Mouse (Mus musculus) midbrain, embryonic 13.5 days (tissue): Measurements from ENCODE around the gene Lrg1. TPM values are rescaled to one million over a fixed set of nuclear protein-coding genes. Genes with fewer than 3 reads are reported as not detected.
A peak's percentile ranks its signal among the peaks of the same experiment; 100 is the strongest.

Source experiments
- ATAC-seq: fragments of 200-750 bp; cut with Nextera tagmentation; 2 replicates; pipeline ENCODE4 v1.8.0; 2017; ENCODE audit warnings: mild to moderate bottlenecking, moderate TSS enrichment, moderate library complexity
- H3K27ac ChIP-seq: fragments of 300-500 bp; sonication (generic); 2 replicates; pipeline ENCODE4 v1.5.1; 2015; ENCODE audit warnings: inconsistent platforms, mild to moderate bottlenecking, moderate library complexity
- H3K27me3 ChIP-seq: fragments of 300-500 bp; sonication (generic); 2 replicates; pipeline ENCODE4 v1.6.1; 2015; ENCODE audit warnings: mild to moderate bottlenecking, inconsistent platforms
- H3K36me3 ChIP-seq: fragments of 300-500 bp; sonication (generic); 2 replicates; pipeline ENCODE4 v1.6.1; 2015; ENCODE audit warnings: mild to moderate bottlenecking, inconsistent platforms
- H3K4me1 ChIP-seq: fragments of 300-500 bp; sonication (generic); replicated peaks from 2 replicates; pipeline ENCODE4 v1.6.1; 2015; ENCODE audit warnings: inconsistent platforms
- H3K4me2 ChIP-seq: fragments of 300-500 bp; sonication (generic); replicated peaks from 2 replicates; pipeline ENCODE4 v1.6.1; 2015; ENCODE audit warnings: moderate library complexity, mild to moderate bottlenecking, inconsistent platforms
- H3K4me3 ChIP-seq: fragments of 300-500 bp; sonication (generic); replicated peaks from 2 replicates; pipeline ENCODE4 v1.5.1; 2015; ENCODE audit warnings: mild to moderate bottlenecking, inconsistent platforms
- H3K9ac ChIP-seq: fragments of 300-500 bp; sonication (generic); replicated peaks from 2 replicates; pipeline ENCODE4 v1.6.1; 2015; ENCODE audit warnings: mild to moderate bottlenecking, inconsistent platforms
- H3K9me3 ChIP-seq: fragments of 300-500 bp; sonication (generic); 2 replicates; pipeline ENCODE4 v1.6.1; 2016; ENCODE audit warnings: mild to moderate bottlenecking, inconsistent platforms
- WGBS: fragments of 180-500 bp; shearing (Covaris S2); methylation state at CpG from one replicate; pipeline ENCODE4 v1.1.7; 2015; 5-methylcytosine and 5-hydroxymethylcytosine counted together
- polyA plus RNA-seq: library from polyadenylated mRNA; unstranded; fragments of >200 nt; fragmentation: Nextera tagmentation; extraction: Ambion mirVana; gene quantifications from 2 replicates; pipeline ENCODE4 v1.2.1, GENCODE M21; 2015

Gene Lrg1
- polyA plus RNA-seq, 1 experiment from 2014 or later: 0.15 TPM

GRCm38 (mm10) chr17:56119981-56120880 lies 1.6 kb downstream of the Lrg1 start:
- Histone ChIP-seq H3K4me1 (peaks cover 26% of the 10 kb centered on the region), H3K27ac (no peak overlapping the region), H3K4me2 (no peak overlapping the region), H3K9me3 (peaks cover 16% of the 10 kb centered on the region), H3K27me3 (peaks cover 88% of the 10 kb centered on the region), H3K9ac (no peak overlapping the region), H3K4me3 (no peak overlapping the region), H3K36me3 (peaks cover 28% of the 10 kb centered on the region)
- ATAC-seq: no peak
- 10% methylated on average over 66 of the region's 66 CpGs for WGBS

- Histone ChIP-seq H3K36me3 (peaks cover 23% of the 10 kb centered on the region), H3K27me3 (peaks cover 82% of the 10 kb centered on the region), H3K4me3 (no peak overlapping the region), H3K27ac (no peak overlapping the region), H3K4me2 (no peak overlapping the region), H3K9ac (no peak overlapping the region), H3K4me1 (peaks cover 22% of the 10 kb centered on the region), H3K9me3 (peaks cover 16% of the 10 kb centered on the region)
- ATAC-seq: no peak
- WGBS: 51% methylated on average over 12 of the region's 12 CpGs
Observed at GRCm38 (mm10) chr17:56119431-56119830, 2.4 kb downstream of the Lrg1 start.

DNA sequence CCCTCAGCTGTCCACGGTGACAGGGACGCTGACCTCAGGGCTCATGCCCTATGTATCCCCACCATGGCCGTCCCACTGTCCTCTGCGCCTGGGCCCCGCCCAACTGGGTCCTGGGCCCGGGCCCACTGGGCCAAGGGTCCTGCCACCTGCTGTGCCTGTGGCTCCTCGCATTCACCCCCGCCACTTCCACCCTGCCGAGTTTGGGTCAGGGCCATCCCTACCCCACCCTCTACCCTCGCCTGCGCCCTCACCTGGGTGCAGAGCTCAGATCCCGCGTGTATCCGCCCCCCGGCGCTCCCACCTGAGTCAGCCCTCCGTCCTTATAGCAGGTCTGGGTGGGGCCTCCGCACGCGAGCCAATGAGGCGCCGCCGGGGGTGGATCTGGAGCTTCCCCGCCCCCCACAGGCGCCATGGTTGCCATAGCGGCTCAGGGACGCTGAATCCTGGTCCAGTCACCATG lies 4.5 kb downstream of the Lrg1 start, which contains the start of gene Plin5:
Gene Plin5, minus strand, starts transcription at position 346 of the 460 bp plus-strand sequence.
- ATAC-seq: peak; percentile 40
- peaks cover 61% of the 10 kb centered on the region for H3K27me3 ChIP-seq

GRCm38 (mm10) chr17:56116193-56116592 lies 5.6 kb downstream of the Lrg1 start:
- Histone ChIP-seq H3K4me1 (peaks cover 16% of the 10 kb centered on the region), H3K36me3 (no peaks in the 10 kb centered on the region), H3K9me3 (no peaks in the 10 kb centered on the region), H3K9ac (no peak overlapping the region), H3K4me2 (no peak overlapping the region), H3K4me3 (no peak overlapping the region), H3K27me3 (peaks cover 50% of the 10 kb centered on the region), H3K27ac (no peak overlapping the region)
- 74% methylated on average over 10 of the region's 10 CpGs for WGBS
- no peak for ATAC-seq

More for the DNA sequence above, 4.5 kb downstream of the Lrg1 start, which contains the start of gene Plin5:
- peaks cover 2% of the 10 kb centered on the region; the same call in 1 of the 2 replicates for H3K36me3 ChIP-seq
- peak within 1 kb of the TSS; percentile 51 for H3K4me2 ChIP-seq
- H3K27ac ChIP-seq: no peak within 1 kb of the TSS
- H3K4me3 ChIP-seq: peak within 1 kb of the TSS; percentile 26
- H3K4me1 ChIP-seq: peaks cover 16% of the 10 kb centered on the region
- WGBS: under 1% methylated on average over 27 of the region's 27 CpGs
- peak within 1 kb of the TSS; percentile 49; the same call in 1 of the 2 replicates for H3K9ac ChIP-seq
- peaks cover 4% of the 10 kb centered on the region for H3K9me3 ChIP-seq

- ATAC-seq: no peak
- Histone ChIP-seq H3K4me2 (no peak overlapping the region), H3K36me3 (0 out of 2 replicates have a peak, but pooled peaks cover 1% of the 10 kb centered on the region), H3K4me3 (no peak overlapping the region), H3K9me3 (no peaks in the 10 kb centered on the region), H3K4me1 (peaks cover 7% of the 10 kb centered on the region), H3K27me3 (peaks cover 17% of the 10 kb centered on the region), H3K27ac (no peak overlapping the region), H3K9ac (no peak overlapping the region)
- 81% methylated on average over 3 of the region's 3 CpGs for WGBS
Observed at GRCm38 (mm10) chr17:56112743-56113142, 9.1 kb downstream of the Lrg1 start.

DNA sequence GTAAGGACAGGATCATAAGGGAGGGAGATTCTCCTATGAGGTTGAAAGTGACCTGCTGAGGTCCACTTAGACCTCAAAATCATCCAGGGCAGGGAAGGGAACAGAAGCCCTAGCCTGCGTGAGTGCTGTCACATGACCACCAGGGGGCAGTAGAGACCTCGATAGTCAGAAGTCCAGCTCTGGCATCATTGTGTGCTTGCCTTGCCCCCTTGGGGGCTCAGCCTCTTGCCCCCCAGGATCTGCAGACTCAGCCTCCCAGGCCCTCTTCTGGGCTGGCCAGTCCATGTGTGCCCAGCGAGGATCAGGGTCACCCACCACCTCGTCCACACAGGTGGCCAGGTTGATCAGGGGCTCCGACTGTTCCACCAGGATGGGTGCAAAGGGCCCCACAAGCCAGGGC lies 9.9 kb downstream of the Lrg1 start:
- 45% methylated on average over 5 of the region's 5 CpGs for WGBS
- peak; percentile 41 for ATAC-seq
- Histone ChIP-seq H3K4me3 (no peak overlapping the region), H3K36me3 (0 out of 2 replicates have a peak, but pooled peaks cover 4% of the 10 kb centered on the region), H3K4me1 (peaks cover under 1% of the 10 kb centered on the region; the same call in 1 of the 2 replicates), H3K9me3 (no peaks in the 10 kb centered on the region), H3K27me3 (peaks cover 10% of the 10 kb centered on the region), H3K4me2 (no peak overlapping the region), H3K27ac (no peak overlapping the region), H3K9ac (no peak overlapping the region)

DNA sequence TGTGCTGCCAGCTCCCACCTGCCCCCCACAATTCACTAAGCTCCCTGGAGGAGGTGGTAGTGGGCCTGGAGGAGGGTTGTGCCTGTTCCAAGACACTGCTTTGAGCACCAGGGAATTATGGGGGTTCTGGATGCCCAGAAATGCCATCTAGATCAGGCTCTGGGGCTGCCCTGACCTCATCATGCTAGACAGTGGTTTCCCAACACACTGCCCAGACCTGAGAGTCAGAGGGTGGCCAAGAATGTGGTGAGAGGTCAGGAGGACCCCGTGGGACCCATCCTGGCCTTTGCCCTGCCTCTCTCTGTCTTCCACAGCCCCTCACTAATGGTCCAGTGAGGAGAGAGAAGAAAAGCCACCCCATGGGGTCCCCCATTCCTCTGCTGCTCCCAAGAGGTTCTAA lies 10.8 kb downstream of the Lrg1 start:
- Histone ChIP-seq H3K4me1 (no peaks in the 10 kb centered on the region), H3K36me3 (0 out of 2 replicates have a peak, but pooled peaks cover 4% of the 10 kb centered on the region), H3K9me3 (no peaks in the 10 kb centered on the region), H3K4me2 (no peak overlapping the region), H3K27me3 (peaks cover 2% of the 10 kb centered on the region; the same call in 1 of the 2 replicates), H3K9ac (no peak overlapping the region; the same call in 1 of the 2 replicates), H3K27ac (no peak overlapping the region), H3K4me3 (no peak overlapping the region)
- no peak for ATAC-seq
- 64% methylated on average over 1 of the region's 1 CpGs for WGBS

GRCm38 (mm10) chr17:56110571-56110970 lies 11.2 kb downstream of the Lrg1 start:
- Histone ChIP-seq H3K4me2 (no peak overlapping the region), H3K36me3 (0 out of 2 replicates have a peak, but pooled peaks cover 4% of the 10 kb centered on the region), H3K27me3 (no peaks in the 10 kb centered on the region), H3K4me1 (no peaks in the 10 kb centered on the region), H3K27ac (no peak overlapping the region), H3K9ac (no peak overlapping the region), H3K4me3 (no peak overlapping the region), H3K9me3 (no peaks in the 10 kb centered on the region)
- 61% methylated on average over 4 of the region's 4 CpGs for WGBS
- no peak for ATAC-seq

DNA sequence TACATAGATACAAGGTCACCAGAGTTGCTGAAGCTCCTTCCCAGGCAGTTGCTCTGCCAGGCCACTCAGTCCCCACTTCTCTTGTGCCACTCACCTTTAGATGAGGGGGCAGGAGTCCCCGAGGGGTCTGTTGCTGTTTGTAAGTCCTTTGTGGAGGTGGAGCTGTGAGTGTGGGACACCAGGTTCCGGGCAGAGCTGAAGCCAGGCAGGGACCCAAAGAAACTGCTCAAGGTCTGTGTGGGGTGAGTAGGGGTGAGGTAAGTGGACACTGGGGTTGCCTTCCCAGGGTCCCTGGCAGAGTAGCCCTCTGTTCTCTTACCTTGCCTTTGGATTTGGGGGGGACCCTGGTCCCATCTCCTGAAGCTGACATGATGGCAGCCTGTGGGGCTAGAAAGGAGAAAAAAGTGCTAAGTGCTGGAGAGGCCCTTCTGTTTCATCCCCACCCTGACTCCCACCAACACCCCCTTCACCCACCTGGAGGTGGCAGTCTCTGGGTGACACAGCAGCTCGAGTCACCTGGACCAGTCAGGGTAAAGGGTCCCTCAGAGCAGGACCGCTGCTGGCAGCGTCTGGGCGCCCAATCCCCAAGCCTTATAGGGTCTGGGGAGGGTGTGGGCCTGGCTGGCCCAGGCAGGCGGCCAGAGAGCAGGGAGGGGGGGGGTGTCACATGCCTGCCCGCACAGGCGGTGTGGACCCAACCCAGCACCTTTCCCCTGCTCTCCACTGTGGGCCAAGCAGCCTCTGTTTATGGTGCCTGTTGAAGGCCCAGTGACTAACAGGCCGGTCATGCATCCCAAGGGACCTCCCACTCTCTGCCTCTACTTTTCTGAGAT lies 12.4 kb downstream of the Lrg1 start, which contains the start of gene Plin4:
Gene Plin4, minus strand, starts transcription at position 585 of the 833 bp plus-strand sequence.
- Histone ChIP-seq H3K27ac (no peak within 1 kb of the TSS), H3K4me3 (no peak within 1 kb of the TSS), H3K9ac (no peak within 1 kb of the TSS), H3K9me3 (no peaks in the 10 kb centered on the region), H3K27me3 (no peaks in the 10 kb centered on the region), H3K4me2 (no peak within 1 kb of the TSS), H3K36me3 (0 out of 2 replicates have a peak, but pooled peaks cover 4% of the 10 kb centered on the region), H3K4me1 (no peaks in the 10 kb centered on the region)
- WGBS: 71% methylated on average over 10 of the region's 10 CpGs
- 0 out of 2 replicates have a peak, but pooled peaks have one; percentile 32 for ATAC-seq

DNA sequence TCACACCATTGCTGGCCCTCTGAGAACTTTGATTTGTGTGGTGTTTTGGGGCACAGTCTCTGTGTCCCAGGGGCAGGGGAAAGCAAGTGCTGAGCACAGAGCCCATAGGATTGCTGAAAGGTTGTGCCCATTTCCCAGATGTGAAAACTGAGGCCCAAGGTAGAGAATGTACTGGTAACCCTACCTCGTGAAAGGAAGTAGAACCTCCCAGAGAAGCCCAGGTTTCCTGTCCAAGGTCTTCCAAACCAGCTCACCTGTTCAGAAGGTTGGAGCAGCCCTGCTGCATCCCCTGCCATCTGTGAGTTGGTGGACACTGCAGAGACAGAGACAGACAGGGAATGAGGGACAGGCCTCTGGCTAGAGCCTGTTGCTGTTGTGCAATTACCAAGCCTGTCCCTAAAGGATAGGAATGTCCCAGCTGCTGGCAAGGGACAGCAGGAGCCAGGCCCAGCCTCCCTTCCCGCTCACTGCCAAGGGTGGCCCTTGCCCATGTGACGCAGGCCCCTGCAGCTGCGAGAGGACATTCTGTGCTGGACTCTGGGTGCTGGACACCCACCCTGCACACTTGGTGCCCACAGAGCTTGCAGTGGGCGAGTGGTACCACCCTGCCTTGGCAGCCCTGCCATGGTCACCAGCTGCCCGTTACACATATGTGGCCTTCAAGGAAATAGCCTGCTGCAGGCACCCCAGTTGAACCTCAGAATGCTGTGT lies 13.3 kb downstream of the Lrg1 start:
- Histone ChIP-seq H3K9me3 (no peaks in the 10 kb centered on the region), H3K27ac (no peak overlapping the region), H3K36me3 (peaks cover 10% of the 10 kb centered on the region), H3K4me3 (no peak overlapping the region), H3K9ac (no peak overlapping the region), H3K4me2 (no peak overlapping the region), H3K27me3 (no peaks in the 10 kb centered on the region), H3K4me1 (no peaks in the 10 kb centered on the region)
- no peak for ATAC-seq
- WGBS: 80% methylated on average over 6 of the region's 6 CpGs

DNA sequence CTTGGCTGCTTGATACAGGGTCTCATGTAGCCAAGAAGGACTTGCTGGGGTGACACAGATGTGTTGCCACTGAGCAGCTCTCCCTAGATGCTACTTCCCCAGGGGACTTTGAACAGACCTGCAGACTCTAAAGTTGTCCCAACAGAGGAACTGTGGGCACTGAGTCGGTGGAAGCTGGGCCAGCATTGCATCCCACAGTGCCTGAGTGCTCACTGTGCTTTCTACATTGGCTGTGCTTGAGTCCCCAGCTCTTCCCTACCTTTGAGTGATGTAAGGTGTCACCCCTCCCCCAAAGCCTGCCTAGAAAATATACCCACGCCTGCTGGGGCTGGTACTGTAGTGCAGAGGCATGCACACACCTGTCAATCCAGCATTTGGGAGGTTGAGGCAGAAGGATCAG lies 14.1 kb downstream of the Lrg1 start:
- WGBS: 83% methylated on average over 2 of the region's 2 CpGs
- Histone ChIP-seq H3K4me3 (no peak overlapping the region), H3K36me3 (peaks cover 18% of the 10 kb centered on the region)

More for the DNA sequence above, 14.1 kb downstream of the Lrg1 start:
- Histone ChIP-seq H3K9me3 (no peaks in the 10 kb centered on the region), H3K27me3 (no peaks in the 10 kb centered on the region), H3K4me1 (no peaks in the 10 kb centered on the region), H3K9ac (no peak overlapping the region), H3K4me2 (no peak overlapping the region), H3K27ac (no peak overlapping the region)
- ATAC-seq: 0 out of 2 replicates have a peak, but pooled peaks have one; percentile 17
